Mouse (Mus musculus): Measurements from ENCODE around the gene Defb7.

The Defb7 gene

DNA sequence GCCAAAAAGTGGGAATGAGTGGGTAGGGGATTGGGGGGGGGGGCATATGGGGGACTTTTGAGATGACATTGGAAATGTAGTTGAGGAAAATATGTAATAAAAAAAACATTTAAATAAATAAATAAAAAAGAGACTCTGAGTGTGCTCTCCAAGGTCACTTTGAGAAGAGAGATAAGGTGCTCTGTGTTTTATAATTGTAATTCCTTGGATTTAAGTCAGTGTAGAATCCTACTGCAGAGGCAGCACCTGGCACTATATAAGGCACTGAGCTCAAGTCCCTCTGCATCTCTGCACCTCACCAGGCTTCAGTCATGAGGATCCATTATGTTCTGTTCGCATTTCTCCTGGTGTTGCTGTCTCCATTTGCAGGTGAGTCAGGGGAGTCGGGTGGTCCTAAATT is at the start of gene Defb7:
Defb7 (plus strand) TSS at position 301 of the 400 bp plus-strand sequence.
- no peak for DNase-seq (ENCODE audit: low read depth, low spot score)

DNA sequence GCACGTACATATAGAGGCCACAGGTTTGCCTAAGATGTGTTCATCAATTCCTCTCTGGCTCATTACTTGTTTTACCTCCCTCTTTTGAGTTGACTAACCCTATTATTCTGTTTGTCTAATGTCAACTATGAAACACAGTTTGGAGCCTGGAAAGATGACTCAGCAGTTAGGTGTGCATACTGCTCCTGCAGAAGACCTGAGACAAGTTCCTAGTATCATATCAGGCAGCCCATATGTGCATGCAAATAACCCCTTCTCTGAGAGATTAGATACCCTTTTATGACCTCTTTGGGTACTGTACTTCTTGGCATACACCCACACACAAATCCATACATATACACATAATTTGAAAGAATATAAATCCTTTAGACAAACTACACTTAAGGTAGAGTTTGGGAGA is 48.5 kb upstream of the Defb7 start:
- no peak for DNase-seq (ENCODE audit: low read depth, low spot score)

DNA sequence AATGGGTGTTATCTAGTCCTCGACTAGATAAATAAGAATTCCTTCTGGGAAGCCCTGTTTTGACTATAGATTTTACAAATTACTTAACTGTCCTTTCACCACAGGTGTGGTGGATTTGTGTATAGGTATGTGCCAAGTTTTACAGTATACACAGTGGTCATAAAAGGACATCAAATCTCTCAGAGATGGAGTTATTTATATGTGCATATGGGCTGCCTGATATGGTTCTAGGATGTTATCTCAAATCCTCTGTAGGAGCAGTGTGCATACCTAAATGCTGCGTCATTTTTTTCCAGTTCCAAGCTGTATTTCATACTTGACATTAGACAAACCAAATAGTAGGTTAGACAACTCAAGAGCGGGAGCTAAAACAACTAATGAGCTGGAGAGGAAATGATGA is 33.5 kb upstream of the Defb7 start:
- no peak for DNase-seq (ENCODE audit: low read depth, low spot score)

DNA sequence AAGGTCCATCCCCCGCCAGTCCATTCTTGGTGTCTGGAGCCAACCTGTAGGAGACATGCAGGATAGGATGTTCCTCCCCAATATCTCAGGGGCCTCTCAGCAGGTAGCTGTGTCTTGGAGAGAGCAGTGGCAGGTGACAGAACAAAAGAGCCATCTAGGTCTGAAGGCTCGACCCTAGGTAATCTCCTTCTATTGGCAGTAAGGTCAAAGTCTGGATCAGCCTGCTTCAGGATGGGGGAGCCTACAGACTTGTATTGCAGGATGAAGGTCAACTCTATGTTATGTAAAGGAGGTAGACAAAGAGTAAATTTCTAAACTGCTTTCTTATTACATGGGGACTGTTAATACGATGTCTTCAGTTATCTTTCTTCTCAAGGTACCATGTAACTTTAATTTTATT is 25.9 kb upstream of the Defb7 start:
- DNase-seq (ENCODE audit: low read depth, low spot score), result no peak

DNA sequence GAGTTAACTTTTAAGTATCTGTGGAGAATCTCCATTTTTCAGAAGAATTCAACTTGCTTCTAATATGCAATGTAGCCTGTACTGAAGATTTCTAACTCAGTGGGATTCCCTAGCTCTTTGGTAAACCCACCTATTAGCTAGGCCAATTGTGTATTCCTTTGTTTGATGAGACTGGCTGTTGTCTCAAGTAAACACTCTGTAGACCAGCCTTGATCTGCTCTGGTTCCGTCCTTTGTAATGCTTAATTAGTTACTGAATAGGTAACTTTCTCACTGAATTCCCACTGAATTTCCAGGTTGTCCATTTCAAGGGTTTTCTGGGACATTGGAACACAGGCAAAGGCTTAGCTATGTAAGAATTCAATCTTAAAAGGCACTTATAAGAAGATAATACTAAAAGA is 5.6 kb downstream of the Defb7 start:
- no peak for DNase-seq (ENCODE audit: low read depth, low spot score)

DNA sequence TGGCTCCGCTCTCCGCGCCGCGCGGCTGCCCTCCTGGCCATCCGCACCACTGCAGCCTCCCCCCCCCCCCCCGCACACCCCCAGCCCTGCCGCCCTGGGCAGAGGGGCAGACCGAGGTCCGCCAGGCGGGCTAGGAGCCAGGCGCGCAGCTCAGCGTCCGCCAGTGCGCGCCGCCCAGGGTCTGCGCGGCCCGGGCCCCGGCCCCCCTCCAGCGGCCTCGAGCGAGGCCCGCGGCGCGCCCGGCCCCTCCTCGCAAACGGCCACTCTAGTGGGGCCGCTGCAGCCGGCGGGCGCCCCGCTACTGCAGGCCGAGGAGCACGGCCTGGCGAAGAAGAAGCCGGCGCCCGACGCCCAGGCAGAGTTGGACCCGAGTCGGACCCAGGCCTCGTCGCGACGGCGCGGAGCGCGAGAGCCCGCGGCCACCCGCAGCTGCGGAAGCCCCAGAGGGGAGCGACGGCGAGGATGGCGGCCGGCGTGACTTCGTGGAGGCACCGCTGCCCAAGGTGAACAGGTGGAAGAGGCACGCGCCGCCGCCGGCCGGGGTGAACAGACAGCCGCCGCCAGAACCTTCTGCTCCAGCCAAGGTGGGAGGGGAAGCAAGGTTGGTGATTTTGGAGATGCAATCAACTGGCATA is 40.4 kb downstream of the Defb7 start:
- DNase-seq (ENCODE audit: low read depth, low spot score), result no peak

DNA sequence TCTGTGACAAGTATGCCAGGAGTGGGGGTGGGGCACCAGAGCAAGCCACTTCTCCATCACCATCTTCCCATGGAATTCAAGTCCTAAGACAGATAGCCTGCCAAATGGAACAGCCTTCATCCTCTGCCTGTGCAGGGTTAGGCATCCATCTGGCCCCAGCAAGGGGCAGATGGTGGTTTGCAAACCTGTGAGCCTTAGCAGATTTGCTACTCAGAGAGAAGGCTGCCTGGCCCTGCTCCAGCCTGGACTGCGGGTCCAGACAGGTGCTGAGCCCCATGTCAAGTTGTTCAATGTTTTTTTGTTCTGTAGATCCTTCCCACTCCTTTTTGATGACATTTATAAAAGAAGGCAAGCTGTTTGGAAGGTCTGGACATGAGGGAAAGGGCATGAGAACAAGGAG is 45.5 kb downstream of the Defb7 start:
- DNase-seq (ENCODE audit: low read depth, low spot score), result no peak
